Mouse (Mus musculus): Measurements from ENCODE around the gene Hsf2bp. TPM values are rescaled to one million over a fixed set of nuclear protein-coding genes. Genes with fewer than 3 reads are reported as not detected.

The Hsf2bp gene
- polyA plus RNA-seq, 1 experiment, result not detected

DNA sequence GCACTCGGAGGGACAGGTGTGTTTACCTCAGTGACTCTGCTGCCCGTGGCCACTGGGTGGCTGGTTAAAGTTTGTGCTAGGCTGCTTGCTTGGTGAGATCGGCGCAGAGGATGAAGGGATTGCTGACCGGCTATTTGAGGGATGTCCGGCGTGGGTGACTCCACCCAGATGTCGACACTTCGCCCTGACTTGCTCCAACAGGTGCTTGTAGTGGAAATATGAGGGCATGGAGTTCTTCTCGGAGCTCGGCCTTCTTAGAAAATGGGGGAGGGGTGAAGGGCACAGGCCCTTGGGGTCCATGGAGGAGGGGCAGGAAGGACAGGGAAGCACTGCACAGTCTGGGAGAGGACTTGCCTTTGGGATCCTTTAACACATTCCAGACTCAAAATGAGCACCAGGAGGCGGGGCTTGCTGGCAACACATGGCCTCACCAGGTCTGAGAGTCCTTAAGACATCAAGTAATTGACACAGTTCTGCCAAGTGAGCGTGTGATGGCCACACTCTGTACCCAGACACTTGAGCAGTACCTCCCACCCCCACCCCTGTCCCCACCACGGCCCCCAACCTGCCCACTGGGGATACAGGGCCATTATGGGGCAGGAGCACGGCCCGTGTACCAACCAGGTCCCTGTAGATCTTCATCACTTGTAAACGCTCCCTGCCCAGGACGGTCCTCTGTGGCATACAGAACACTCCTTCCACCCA, 120.2 kb downstream of the Hsf2bp start:
- TF ChIP-seq GATA1 (IDR thresholded peaks at IDR 0.05; ENCODE audit: low read length), result no peak

DNA sequence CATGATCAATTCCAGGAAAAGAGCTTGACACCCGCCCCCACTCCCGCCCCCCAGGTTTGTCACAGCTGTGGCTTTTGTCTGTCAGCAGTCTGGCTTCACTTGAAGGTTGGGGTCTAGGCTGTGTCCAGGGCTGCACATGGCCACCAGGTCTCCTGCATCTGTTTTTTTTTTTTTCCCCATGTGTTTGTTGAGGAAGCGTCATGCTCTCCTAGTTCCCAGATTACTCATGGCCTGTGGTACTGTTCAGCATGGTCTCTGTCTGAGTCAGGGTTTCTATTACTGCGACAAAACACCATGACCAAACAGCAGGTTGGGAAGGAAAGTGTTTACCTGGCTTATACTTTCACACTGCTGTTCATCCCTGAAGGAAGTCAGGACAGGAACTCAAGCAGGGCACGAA, 121.8 kb downstream of the Hsf2bp start:
- TF ChIP-seq GATA1 (IDR thresholded peaks at IDR 0.05; ENCODE audit: low read length), result no peak

DNA sequence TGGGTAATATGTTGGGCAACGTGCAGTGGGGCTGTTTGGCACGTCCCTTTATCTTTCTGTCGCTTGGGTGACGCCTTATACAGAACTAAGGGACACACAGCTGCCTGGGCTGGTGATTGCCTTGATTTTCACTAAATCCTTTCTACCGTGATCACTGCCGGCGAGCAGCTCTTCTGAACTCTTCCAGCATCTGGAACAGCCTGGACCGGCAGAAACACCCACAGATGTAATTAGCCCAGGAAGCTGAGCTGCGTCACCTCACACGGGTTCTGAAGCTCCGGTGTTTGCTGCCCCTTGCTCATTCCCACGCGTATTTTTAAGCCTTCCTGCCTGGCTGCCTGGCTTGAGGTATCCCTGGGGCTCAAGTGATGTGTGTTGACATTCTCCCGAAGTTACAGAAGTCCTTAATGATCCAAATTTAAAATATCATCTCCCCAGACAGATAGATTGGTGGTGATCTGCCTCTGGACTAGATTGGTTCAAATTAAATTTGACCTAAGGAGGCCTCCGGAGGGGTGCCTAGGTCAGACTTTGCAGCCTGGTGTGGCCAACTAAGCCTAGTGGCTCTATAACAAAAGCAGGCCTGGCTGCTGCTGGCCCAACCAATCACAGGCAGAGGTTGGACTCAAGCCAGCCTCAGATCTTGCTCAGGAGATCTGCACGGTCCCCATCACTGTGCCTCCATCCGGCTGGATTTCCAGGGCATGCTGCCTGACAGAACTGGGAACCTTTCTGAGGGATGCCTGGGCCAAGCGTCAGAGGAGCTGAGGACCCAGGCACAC, 123.1 kb downstream of the Hsf2bp start:
- TF ChIP-seq GATA1 (IDR thresholded peaks at IDR 0.05; ENCODE audit: low read length), result no peak

DNA sequence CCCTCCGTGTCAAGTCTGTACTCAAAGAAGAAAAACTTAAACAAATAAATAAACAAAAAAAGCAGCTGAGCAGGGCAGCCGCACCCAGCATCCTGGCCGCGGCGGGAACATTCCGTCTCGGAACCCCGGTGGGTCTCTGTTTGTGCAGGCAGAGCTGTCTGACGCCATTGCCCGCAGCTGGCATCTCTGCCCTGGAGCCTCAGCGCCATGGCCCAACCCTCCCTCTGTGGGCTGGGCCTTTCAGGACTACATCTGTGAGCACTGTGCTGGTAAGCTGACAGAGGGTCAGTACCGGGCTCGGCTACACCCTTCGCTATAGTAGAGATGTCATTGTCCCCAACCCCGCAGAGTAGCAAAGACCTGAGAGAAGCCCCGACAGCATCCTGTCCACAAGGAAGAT, 123.8 kb downstream of the Hsf2bp start:
- no peak for TF ChIP-seq GATA1 (IDR thresholded peaks at IDR 0.05; ENCODE audit: low read length)

DNA sequence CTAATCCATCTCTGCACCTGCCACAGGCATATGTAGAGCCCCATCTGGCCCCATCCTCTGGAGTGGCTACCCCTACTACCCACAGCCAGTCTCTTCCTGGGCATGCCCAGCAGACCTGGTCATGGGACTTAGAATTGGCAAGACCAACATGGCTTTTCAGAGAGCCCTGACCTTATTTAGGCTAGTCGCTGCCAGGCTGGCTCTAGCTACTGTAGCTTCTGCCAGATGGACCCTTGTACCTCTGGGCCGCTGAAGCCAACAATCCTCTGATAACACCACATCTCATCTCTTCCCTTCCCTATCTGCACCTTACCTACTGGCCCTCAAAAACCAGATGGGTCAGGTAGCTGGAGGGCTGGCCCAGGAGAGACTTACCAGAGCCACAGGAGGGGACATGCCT, 127.2 kb downstream of the Hsf2bp start:
- no peak for TF ChIP-seq GATA1 (IDR thresholded peaks at IDR 0.05; ENCODE audit: low read length)

DNA sequence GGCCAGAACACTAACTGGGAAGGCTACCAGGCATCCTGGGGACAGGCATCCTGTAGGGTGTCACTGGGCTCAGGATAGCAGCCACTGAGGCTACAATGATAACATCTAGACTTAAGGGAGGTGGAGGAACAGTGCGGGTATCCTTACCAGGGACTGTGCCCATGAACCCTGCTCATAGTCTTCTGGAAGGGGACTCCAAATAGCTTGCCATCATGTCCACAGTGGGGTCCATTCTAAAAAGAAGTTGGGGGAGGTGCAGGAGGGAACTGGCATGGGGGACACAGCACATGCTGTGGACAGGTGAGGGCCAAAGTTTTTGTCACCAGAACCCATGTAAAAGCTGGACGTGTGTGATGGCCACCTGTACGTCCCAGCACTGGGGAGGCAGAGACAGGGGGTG, 129.7 kb downstream of the Hsf2bp start:
- TF ChIP-seq GATA1 (IDR thresholded peaks at IDR 0.05; ENCODE audit: low read length), result no peak

DNA sequence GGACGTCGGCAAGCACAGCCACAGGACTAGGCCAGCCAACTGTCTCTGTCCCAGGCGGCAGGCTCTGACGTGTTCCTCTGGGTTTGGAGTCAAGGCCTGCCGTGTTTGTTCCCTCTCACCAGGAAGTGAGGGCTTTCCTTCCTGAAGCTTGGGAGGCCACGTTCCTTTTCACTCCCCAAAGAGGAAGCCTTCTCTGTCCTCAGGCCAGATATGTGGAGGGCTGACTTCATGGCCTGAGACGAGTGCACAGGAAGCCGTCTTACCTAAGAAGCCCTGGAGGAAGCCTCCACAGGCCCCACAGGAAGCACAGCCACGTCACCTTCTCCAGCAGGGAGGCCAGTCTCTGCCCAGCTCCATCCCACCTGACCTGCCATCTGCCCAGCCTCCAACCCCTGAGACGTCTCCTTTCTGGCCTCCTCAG, 130.3 kb downstream of the Hsf2bp start:
- no peak for TF ChIP-seq GATA1 (IDR thresholded peaks at IDR 0.05; ENCODE audit: low read length)

DNA sequence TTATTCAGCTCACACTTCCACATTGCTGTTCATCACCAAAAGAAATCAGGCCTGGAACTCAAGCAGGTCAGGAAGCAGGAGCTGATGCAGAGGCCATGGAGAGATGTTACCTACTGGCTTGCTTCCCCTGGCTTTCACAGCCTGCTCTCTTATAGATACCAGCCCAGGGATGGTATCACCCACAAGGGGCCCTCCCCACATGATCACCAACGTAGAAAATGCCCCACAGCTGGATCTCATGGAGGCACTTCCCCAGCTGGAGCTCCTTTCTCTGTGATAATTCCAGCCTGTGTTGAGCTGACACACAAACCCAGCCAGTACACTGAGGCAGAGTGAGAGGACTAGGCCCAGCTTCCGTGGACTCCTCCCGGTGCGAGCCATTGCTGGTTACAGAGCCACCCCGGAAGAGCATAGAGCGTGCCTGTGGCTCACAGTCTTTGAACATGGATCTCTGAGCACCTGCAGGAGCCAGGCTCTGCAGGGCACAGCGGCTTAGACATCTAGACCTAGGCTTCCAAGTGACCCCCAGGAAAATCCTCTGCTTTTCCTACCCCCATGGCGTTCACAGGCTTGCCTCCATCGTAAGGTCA, 130.9 kb downstream of the Hsf2bp start:
- no peak for TF ChIP-seq GATA1 (IDR thresholded peaks at IDR 0.05; ENCODE audit: low read length)

DNA sequence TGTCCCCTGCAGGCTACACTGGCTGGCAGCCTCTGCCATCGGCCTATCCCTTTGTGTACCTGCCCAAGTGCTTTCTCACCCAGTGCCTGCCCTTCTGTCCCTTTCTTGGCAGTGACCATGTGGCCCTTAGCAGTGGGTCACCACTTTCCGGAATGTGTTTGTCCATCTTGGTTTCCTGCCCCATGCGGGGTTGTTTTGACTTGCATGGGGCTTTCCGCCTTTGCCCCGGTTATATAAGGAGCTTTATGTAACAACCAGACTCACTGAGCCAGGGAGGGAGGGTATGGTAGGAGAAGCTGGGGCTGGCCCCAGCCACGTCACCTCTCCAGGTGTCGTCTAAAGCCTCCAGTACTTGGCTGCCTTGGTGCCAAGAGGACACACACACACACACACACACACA, 132.1 kb downstream of the Hsf2bp start:
- TF ChIP-seq GATA1 (IDR thresholded peaks at IDR 0.05; ENCODE audit: low read length), result no peak

DNA sequence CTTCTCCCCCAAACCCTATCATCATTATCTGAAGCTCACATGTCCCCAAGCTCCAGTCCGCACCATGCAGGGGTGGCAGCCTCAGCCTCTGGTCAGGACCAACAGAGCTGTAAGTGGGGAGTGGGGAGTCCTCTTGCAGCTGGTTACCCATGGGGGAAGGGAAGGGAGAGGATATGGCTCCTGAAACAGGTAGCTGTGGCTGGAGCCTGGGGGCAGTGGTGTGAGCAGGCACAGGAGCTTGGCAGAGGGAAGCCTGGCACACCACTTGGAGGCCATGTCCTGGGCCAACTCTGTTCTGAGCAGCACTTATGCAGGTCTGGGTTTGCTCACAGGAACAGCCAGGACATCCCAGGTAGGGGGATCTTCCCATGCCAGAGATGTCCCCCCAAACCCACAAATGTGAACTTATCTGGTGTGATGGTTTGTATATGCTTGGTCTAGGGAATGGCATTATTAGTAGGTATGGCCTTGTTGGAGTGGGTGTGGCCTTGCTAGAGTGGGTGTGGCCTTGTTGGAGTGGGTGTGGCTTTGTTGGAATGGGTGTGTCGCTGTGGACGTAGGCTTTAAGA, 133.4 kb downstream of the Hsf2bp start:
- no peak for TF ChIP-seq GATA1 (IDR thresholded peaks at IDR 0.05; ENCODE audit: low read length)

DNA sequence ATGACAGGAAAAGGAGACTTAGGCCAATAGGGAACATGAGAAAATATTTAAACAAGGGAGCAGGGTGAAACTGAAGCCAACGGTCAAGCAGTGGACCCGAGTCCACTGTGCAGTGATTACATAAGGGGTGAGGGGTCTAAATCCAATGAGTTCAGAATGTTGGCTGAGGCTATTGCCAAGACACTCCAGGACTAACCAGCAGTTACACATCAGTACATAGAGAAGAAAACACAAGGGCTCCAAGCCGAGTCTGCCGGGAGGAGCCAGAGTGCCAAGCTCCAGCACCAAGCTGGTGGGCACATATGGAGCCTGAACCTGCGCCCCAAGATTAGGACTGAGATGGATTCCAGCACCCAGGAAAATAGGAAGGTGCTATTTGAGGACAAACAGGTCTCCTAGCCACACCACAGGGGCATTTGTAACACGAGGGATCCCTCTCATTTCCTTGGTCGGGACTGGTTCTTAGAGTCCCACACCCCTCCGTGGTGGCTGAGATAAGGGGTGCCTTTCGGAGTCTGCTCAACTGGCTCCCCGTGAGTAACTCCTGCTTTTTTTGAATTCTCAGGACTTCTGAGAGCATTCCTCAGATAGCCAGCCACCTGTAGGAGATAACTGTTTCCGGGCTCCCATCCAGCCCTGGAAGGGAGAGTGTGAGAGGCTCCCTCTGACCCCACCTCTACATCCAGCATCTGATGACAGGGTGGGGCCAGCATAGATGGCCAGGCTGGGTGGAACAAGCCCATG, 134.5 kb downstream of the Hsf2bp start:
- TF ChIP-seq GATA1 (IDR thresholded peaks at IDR 0.05; ENCODE audit: low read length), result no peak

DNA sequence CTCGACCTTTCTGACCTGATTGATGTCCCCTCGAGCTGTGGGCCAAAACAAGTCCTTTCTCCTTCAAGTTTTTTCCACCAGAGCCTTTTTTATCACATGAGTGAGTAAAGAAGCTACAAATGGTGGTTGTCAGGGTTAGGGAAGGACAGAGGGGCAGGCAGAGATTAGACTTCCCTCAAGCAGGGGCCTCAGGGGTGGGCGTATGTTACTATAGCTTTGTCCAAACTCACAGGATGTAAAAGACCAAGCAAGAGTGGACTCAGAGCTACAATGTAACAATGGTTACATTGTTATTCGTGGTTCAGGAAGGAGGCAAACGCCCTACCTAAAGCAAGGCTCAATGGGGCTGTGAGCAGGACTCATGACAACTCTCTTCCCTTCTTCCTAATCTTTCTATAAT, 137.2 kb downstream of the Hsf2bp start:
- no peak for TF ChIP-seq GATA1 (IDR thresholded peaks at IDR 0.05; ENCODE audit: low read length)

DNA sequence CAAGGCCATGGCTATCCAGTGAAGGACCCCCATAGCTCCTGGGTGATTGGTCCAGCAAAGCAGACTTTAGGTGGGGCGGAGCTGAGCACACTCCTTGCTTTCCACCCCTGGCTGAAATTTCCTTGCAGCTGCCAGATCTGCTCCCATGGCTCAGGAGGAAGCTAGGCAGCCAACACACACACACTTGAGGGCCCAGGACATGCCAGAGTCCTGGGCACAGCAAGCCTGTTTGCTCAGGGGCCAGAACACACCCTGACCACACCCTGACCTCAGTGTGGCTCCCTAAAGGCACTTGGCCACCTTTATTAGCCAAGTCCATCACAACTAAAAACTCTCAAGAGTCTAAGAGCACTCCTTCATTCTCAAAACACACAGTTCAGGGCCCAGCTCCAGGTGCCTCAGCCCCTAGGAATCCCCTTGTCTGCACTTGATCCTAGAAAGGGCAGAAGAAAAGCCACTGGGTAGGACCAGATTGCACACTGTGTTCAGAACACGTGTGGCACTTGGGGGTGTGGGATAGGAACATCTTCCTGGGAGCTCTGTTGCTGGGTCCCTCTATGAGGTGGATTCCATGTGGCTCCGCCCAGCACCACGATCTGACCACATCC, 138.9 kb downstream of the Hsf2bp start:
- TF ChIP-seq GATA1 (IDR thresholded peaks at IDR 0.05; ENCODE audit: low read length), result no peak

DNA sequence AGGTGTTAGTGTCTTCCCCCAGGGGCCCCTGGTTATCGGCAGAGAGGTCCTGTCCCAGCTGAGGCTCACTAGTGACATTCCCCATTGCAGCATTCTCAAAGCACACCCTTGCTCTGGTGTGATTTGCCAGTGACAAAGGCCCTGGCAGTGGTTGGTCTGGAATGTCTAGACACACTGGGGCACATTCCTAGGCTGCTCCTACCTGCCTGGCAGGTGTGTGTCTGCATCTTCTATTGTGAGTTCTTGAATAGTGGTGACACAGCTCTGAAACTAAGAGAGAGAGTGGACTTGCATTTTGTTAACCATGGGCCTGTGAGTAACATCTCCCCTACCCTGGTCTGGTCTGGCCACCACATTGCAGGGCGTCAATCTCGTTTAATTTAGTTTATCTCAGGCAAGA, 139.4 kb downstream of the Hsf2bp start:
- TF ChIP-seq GATA1 (IDR thresholded peaks at IDR 0.05; ENCODE audit: low read length), result no peak

DNA sequence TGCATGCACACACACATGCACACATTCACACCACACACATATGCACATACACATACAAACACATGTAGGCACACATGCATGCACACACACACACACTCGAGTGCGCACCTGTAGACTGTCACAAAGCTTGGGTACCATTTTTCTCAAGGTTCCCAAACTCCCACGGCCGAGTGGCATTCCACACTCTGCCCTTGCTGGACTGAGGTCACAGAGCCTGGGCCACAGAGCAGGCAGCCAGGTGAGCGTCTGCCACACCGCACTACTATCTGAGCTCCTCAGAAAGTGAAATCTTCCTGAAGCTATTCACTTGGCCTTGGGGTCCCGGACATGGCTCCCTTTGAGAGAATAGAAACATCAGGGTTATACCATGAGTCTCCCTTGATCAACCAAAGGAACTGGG, 139.8 kb downstream of the Hsf2bp start:
- TF ChIP-seq GATA1 (IDR thresholded peaks at IDR 0.05; ENCODE audit: low read length), result no peak

Other genes with a start within 250 kb of the Hsf2bp start
- 20.1 and 23.1 TPM in 2 replicates for gene Sik1, start 180.5 kb downstream of the Hsf2bp start, polyA plus RNA-seq (2012)
- gene Rrp1b, start 249 bp downstream of the Hsf2bp start, polyA plus RNA-seq (2012), result 289 and 299 TPM in 2 replicates
- gene Notch3, start 130.5 kb upstream of the Hsf2bp start, polyA plus RNA-seq (2012), result 1.9 and 2.2 TPM in 2 replicates
- gene Ephx3, start 153.2 kb upstream of the Hsf2bp start, polyA plus RNA-seq (2012), result not detected in 2 replicates
- gene Brd4, start 248.4 kb upstream of the Hsf2bp start, polyA plus RNA-seq (2012), result 171 and 189 TPM in 2 replicates

Measured in G1E-ER4 (cell line).